Mouse (Mus musculus): Measurements from ENCODE around the gene Tmem229a.
A peak's percentile ranks its signal among the peaks of the same experiment; 100 is the strongest.

Tmem229a gene

GRCm38 (mm10) chr6:24955946-24956585, at the start of gene Tmem229a:
Gene Tmem229a (minus strand): TSS chr6:24956297.
- peak; percentile 16 for DNase-seq

- no peak for DNase-seq
Measured at GRCm38 (mm10) chr6:24993754-24994153, 37.7 kb upstream of the Tmem229a start.

GRCm38 (mm10) chr6:24989836-24990235, 33.7 kb upstream of the Tmem229a start:
- no peak for DNase-seq

GRCm38 (mm10) chr6:24976176-24976575, 20.1 kb upstream of the Tmem229a start:
- no peak for DNase-seq

GRCm38 (mm10) chr6:24968471-24969223, 12.6 kb upstream of the Tmem229a start:
- DNase-seq: no peak

- DNase-seq: no peak
Measured at GRCm38 (mm10) chr6:24967726-24968125, 11.6 kb upstream of the Tmem229a start.

- DNase-seq: no peak
Measured at GRCm38 (mm10) chr6:24966010-24966682, 10.0 kb upstream of the Tmem229a start.

- DNase-seq: no peak
Measured at GRCm38 (mm10) chr6:24963754-24964153, 7.7 kb upstream of the Tmem229a start.

GRCm38 (mm10) chr6:24956586-24956973, 483 bp upstream of the Tmem229a start:
- DNase-seq: no peak

- peak; percentile 10 for DNase-seq
Measured at GRCm38 (mm10) chr6:24955131-24955945, 759 bp downstream of the Tmem229a start.

GRCm38 (mm10) chr6:24954126-24954525, 2.0 kb downstream of the Tmem229a start:
- DNase-seq: no peak

GRCm38 (mm10) chr6:24952341-24952740, 3.8 kb downstream of the Tmem229a start:
- no peak for DNase-seq

- no peak for DNase-seq
Measured at GRCm38 (mm10) chr6:24950669-24951068, 5.4 kb downstream of the Tmem229a start.

- no peak for DNase-seq
Measured at GRCm38 (mm10) chr6:24925076-24925785, 30.9 kb downstream of the Tmem229a start.

GRCm38 (mm10) chr6:24913591-24913990, 42.5 kb downstream of the Tmem229a start:
- DNase-seq: no peak

GRCm38 (mm10) chr6:24910728-24911105, 45.4 kb downstream of the Tmem229a start:
- DNase-seq: no peak

- DNase-seq: no peak
Measured at GRCm38 (mm10) chr6:24910016-24910727, 45.9 kb downstream of the Tmem229a start.

- no peak for DNase-seq
Measured at GRCm38 (mm10) chr6:24907824-24908223, 48.3 kb downstream of the Tmem229a start.

GRCm38 (mm10) chr6:24905101-24905500, 51.0 kb downstream of the Tmem229a start:
- DNase-seq: no peak
